Mouse (Mus musculus): ENCODE results near the gene Cysrt1. TPM values are rescaled to one million over a fixed set of nuclear protein-coding genes. Genes with fewer than 3 reads are reported as not detected.
A peak's percentile ranks its signal among the peaks of the same experiment; 100 is the strongest.

Cysrt1 gene
- not detected for polyA plus RNA-seq (2017; shearing (Covaris generic))

DNA sequence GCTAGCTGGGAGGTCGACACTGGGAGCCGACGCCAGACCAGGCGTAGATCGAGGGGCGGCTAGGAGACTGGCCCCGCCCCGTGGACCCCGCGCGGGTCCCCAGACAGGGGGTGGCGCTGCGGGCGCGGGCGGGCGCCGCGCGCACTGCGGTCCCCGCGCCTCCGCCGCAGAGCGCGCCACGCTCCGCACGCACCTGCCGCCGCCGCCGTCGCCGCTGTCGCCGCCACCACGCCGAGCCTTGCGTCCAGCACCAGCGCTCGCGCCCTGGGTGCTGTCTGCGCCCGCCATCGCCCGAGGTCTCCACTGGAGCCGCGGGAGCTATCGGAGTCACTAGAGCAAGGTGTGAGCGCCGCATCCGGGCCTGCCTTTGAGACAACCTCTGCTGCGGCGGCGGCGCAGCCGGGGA is at the start of gene Cysrt1, which contains the start of gene Rnf208:
TSS of gene Cysrt1 (minus strand) at position 352 of the 406 bp plus-strand sequence.
TSS of gene Rnf208 (plus strand) at position 155 of the 406 bp plus-strand sequence.
- peak; percentile 67 for ATAC-seq

DNA sequence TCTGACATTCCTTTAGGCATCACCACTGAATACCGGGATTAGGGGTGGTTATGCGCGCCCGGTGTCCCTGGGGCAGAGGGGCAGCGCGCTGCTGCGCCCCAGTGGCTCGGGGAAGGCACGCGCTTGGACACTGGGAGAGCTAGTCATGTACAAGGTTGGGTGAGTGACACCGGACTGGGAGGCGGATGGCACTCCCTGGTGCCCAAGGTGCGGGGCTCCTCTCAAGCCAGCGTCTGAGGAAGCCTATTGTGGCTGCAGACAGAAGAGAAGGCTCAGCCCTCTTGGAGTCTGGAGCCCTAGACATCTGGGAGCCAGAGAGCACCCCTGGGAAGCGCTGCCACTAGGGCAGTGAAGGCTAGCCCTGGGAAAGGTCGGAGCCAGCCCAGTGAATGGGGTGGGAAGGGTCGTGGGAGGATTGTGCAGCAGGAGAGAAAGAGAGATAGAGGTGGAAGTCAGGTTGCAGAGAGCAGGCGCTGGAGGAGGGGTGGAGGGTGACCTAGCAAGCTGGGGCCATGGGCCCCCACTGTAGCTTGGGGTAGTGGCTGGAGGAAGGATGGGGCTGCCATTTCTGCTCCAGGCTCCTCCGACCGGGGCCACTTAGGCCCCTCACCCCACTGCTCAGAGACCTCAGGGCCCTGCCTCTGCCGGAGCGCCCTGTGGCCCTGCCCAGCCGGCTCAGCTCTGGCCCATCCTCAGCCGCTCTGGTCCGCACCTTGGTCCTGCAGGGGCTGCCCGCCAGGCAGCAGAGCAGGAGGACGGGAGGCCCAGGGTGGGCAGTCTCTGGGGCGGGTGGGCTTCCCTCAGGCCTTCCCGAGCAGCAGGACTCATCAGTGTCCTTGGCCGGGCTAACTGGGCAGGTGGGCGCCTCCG is 49.2 kb upstream of the Cysrt1 start:
- no peak for ATAC-seq

DNA sequence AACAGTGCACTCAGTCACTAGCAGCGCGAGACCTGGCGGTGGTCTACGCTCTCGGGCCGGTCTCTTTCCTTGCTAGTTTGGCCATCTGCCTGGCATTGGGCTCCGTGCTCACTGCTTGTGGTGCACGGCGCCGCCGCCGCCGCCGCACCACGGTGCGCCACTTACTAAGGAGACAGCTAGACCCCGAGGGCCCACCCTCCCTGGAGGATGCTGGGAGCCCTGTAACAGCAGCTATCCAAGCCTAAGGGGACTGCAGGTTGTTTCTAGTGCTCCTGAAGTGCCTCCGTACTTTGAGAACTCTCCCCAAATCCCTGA is 48.5 kb upstream of the Cysrt1 start:
- no peak for ATAC-seq

DNA sequence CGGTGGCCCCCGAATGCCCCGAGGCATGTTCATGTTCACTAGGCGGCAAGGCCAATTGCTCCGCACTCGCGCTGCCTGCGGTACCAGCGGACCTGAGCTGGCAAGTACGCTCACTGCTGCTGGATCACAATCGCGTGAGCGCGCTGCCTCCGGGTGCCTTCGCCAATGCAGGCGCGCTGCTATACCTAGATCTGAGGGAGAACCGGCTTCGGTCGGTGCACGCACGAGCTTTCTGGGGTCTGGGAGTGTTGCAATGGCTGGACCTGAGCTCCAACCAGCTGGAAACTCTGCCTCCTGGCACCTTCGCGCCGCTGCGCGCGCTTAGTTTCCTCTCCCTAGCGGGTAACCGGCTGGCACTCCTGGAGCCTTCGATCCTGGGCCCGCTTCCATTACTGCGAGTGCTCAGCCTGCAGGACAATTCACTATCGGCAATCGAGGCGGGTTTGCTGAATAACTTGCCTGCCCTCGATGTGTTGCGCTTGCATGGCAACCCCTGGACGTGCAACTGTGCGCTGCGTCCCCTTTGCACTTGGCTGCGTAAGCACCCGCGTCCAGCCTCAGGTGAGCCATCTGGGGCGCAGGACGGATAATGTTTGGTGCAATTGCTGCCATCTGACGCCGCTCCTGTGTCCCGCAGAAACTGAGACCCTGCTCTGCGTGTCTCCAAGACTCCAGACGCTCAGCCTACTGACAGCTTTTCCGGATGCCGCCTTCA is 48.0 kb upstream of the Cysrt1 start:
- no peak for ATAC-seq

DNA sequence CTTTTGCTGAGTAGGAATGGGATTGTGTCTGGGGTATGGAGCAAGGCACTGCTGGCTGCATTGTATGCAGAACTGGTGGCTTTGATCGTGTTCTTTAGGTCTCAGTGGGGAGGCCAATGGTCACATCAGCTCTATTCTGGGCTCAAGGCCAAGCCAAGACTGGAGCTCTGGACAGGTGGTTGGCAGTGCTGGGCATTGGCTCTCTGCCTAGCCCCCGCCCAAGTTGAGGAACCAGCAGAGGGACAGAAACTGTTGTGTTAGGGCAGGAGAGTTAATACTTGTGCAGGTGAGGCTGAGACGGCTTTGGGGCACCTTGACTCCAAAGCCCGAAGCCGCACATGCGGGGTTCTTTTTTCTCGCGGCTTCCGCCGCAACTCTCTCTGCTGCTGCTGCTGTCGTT is 47.4 kb upstream of the Cysrt1 start, which contains the start of gene Lrrc26:
TSS of gene Lrrc26 (plus strand) at position 265 of the 400 bp plus-strand sequence.
- ATAC-seq, result no peak

DNA sequence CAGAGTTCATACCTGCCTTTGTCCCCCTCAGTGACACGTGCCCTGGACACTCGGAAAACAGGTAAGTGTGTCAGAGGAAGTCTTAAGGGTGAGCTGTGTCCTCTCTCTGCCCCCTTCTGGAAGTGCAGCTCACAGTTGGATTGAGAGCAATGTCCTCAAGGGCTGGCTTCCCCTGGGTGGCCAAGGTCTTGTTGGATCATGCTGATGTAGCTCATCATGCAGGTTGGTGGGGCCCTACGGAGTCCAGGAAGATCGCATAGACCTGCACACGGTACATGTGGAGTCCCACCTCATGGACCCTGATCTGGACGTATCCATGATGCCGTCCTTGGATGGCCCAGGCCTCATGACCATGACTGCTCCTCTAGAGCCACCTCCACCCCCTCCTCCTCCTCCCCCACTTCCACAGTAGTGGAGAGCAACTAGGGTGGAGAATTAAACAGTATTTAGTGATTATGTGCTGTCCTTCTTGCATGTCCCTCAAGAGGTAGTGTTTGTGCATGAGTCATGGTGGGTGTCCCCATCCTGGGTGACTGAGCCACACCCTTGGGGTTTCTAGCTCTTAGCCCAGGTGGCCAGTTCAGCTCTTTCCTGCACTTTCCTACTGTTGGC is 46.6 kb upstream of the Cysrt1 start:
- no peak for ATAC-seq

DNA sequence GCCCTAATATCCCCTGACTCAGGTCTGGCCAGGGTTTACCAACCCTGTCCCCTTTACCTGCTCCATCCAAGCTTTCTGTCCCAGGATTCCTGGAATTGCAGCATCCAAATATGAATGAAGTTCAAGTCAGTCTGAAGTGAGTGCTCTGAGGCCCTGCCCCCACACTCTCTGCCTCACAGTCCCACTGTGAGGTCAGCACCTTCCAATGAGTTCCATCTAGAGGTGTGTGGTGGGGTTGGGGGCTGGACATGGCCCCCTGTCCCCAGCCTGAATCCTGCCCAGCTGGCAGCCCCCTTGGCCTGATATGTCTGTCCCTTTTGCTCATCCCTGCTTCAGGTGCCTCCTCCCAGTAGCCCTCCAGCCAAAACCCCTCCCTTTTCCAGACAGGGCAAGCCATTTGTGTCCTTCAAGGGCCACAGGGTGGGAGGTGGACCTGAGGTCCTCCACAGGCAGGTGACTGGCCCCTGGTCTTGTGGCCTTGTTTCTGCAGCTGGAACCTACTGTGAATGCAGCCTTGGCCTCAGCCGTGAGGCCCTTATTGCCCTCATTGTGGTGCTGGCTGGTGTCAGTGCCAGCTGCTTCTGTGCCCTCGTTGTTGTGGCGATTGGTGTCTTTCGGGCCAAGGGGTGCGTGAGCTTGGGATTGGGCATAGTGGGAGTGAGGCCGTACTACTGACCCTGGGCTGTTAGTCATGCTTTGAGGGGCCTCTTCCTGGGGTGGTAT is 45.8 kb upstream of the Cysrt1 start, which contains the start of gene Tmem210:
TSS of gene Tmem210 (plus strand) at position 219 of the 723 bp plus-strand sequence.
- no peak for ATAC-seq

DNA sequence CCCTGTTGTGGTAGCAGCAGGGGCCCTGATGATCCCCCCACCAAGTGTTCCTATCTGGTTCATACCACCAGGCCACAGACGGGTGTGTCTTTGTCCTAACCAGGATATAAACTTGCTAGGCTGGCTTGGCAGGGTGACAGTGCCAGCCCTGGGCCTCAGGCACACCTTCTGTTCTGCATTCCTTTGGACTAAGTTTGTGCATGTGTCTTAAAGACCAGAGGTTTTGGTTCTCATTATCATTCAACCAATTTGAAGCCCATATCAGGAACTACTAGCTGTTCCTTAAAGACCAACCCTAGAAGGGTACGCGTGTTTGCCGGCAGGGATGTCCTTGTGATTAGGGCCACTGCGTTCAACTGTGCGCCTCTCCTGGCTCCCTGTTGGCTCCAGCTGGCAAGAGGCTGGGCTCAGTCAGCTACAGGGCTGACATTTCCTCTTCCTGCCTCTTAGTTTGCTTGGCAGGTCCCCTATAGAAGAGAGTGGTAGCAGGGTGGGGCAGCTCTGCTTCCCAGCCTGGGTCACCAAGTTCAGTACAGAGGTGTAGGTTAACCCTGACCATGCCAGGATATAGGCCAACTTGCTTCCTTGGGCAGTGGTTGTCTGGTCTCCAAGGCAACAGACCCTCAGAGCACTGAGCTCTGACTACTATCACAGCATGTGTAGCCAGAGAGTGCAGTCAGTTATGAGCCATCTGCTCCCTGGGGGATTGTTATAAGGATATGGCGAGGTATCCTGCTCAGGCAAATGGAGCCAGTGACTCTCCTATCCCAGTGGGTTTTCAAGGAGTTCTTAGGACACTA is 44.8 kb upstream of the Cysrt1 start:
- no peak for ATAC-seq

DNA sequence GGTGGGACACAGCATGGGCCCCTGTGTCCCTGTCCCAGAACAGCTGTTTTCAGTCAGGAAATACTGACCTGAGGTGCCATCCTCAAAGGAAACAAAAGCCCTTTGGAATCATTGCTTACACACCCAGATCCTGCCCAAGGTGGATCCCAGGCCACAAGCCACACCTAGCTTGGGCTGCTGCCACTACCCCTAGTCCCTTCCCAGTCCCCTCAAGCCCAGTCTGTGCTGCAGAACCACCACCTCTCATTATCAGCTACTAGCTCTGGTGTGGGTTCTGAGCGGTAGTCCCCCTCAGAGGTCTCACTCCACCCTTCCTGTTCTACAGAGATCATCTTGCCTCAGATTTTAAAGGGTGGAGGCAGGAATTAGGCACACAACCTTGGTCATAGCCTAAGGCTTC is 44.1 kb upstream of the Cysrt1 start:
- ATAC-seq, result no peak

DNA sequence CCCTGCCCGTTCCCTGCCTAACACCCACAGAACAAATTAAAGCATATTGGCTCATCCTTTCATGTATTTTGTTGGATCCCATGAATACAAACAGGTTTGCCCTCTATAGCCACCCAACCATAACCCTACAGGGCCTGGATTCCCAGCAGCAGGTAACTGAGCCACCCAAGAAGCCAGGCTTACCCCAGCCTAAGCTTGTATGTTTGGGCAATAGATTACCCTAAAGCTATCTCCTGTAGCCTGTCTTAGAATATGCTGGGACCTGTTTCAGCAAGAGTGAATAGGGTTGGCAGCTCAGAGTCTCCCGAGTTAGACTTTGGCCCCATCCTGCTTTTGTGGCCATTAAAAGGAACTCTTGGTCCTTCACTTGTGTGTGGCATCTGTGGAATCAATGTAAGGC is 43.3 kb upstream of the Cysrt1 start:
- no peak for ATAC-seq

DNA sequence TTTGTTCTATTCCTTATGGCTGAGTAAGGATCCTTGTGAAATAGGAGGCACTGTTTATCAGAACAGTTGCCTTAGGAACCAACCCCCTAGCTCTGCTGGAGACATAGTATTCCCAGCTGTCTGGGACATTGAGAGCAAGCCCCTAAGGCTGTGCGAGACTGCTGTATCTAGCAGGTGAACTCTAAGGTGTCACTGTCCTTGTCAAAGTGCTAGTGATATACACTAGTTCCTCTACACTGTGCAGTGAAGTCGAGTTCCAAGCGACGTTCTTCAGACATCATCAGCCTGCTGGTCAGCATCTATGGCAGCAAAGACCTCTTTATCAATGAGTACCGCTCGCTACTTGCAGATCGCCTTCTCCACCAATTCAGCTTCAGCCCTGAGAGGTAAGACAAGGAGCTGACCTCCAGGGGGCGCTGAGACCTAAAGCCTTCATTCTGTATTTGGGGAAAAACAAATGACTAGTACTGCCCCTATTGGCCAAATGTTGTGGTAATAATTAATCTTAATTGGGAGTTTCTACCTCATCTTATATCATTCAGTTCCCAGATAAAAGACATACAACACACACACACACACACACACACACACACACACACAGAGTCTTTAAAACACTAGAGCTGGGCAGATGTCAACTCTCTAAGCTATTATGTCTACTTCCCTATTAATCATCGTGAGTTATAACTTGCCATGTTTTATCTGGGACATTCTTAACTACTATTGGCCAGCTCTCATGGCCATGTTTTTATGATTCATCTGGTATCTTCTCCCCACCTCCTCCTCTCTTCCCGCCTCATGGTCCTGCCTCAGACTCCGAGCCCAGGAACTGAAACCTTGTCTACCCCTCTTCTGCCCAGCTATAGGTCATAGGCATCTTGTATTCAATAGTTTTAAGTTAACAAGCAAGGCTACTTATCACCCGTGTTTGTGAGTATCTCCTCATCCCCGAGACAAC is 37.0 kb upstream of the Cysrt1 start:
- no peak for ATAC-seq

DNA sequence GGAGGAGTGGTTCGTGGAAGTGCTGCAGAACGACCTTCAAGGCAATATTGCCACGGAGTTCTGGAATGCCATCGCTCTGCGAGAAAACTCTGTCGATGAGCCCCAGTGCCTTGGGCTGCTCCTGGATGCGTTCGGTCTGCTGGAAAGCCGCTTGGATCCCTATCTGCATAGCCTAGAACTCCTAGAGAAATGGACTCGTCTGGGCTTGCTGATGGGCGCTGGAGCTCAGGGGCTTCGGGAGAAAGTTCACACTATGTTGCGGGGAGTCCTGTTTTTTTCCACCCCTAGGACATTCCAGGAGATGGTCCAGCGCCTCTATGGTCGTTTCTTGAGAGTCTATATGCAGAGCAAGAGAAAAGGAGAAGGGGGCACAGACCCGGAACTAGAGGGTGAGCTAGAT is 30.8 kb upstream of the Cysrt1 start:
- no peak for ATAC-seq

DNA sequence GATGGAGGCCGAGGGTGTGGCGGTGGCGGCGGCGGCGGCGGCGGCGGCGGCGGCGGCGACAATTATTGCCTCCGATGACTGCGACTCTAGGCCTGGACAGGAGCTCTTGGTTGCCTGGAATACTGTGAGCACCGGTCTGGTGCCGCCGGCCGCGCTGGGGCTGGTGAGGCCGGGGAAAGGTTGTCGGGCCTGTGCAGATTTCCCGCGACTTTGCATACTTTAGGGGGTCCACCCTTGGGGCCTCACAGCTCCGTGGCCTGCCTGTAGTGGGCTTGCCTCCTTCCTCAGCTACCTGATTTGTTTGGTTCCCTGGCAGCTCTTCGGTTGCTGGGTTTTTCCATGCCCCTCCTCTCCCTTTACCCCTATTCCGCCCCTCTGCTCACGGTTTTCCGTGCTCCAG is 30.3 kb upstream of the Cysrt1 start:
- ATAC-seq, result no peak

DNA sequence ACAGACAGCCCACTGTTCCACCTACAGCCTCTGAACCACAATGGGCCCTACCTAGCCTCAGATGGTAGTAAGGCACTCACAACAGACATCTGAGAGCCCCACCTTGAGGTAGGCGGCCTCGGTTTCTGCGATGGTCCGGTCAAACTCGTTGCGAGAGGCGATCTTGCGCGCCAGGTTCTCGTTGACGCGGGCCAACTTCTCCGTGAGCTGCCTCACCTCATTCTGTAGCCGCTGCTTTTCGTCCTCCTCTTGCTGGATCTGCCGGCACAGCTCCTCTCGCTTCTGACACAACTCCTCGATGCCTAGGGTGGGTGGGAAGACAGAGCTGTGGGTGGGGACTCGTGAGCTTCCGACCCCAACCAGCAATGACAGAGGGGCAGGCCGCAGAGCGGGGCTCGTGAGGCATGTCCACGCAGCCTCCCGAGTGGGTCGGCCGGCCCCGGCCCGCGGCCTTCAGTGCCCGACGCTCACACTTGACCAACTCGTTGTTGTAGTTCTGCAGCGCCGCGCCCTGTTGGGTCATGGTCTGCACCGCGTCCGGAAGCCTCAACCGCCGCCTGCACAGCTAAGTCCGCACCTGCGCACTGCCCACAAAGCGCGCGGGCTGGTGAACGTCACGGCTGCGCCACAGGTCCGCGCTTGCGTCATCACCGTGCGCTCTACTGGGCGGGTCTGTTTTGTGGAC is 29.7 kb upstream of the Cysrt1 start, which contains the start of the genes Ssna1 and Anapc2:
TSS of gene Ssna1 (minus strand) at position 612 of the 685 bp plus-strand sequence.
TSS of gene Anapc2 (plus strand) at position 652 of the 685 bp plus-strand sequence.
- ATAC-seq, result peak; percentile 92

DNA sequence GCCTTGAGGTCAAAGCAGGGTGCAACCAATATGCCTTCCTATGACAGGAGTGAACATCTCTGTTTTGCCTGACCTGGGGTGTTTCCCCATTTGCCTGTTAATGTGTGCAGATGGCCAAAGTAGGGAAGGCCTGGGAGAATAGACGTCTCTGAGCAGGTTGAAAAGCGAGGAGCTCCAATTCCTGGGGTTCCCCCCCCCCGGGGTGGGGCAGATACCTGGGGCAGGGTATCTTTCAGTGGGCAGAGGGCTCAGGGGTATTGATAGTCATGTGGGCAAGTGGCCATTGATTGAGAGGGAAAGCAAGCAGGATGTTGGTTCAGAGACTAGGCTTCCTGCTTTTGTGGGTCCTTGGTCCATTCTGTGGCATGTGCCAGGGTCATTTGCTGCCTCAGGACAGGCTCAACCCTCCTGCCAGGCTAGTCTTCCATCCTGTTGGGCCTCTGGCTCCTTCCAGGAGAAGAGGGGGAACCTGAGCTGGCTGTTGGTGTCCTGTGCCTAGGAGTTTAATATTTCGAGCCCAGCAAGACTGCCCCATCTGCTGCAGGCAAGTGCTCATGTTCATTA is 25.6 kb upstream of the Cysrt1 start:
- no peak for ATAC-seq

DNA sequence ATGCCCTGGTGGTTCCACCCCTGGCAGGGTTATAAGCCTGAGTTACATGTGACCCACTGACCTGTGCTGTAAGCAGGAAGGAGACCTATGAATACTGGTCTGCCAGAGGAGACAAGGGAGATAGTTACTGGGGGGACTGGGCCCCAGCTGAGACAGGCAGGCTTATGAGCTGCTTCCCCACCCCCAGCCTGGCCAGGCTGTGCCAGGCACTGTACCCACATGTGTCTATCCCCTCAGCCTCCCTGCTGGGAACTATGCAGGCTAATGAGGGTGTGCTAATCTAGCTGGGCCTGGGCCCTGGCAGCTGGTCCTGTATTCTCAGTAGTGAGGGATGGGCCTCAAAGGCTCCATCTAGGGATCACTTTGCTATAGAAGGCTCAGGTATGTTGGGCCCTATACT is 25.0 kb upstream of the Cysrt1 start:
- no peak for ATAC-seq

DNA sequence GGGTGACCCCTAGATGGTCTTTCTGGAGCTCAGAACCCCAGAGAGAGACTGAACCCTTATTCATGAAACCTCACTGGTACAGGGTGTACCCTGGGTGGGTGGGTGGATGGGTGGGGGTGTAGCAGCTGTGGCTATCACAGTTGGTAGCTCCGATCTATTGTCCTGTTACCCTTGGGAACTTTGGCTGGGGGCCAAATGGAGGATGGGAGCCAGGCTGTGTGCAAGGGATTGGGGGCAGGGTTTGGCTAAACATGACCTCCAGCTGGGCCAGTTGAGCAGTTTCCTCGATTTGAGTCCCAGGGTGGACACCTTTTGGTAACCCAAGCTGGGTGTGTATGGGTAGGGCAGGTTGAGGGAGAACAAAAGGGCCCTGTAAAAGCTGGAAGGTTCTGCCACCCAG is 24.5 kb upstream of the Cysrt1 start:
- ATAC-seq, result no peak

DNA sequence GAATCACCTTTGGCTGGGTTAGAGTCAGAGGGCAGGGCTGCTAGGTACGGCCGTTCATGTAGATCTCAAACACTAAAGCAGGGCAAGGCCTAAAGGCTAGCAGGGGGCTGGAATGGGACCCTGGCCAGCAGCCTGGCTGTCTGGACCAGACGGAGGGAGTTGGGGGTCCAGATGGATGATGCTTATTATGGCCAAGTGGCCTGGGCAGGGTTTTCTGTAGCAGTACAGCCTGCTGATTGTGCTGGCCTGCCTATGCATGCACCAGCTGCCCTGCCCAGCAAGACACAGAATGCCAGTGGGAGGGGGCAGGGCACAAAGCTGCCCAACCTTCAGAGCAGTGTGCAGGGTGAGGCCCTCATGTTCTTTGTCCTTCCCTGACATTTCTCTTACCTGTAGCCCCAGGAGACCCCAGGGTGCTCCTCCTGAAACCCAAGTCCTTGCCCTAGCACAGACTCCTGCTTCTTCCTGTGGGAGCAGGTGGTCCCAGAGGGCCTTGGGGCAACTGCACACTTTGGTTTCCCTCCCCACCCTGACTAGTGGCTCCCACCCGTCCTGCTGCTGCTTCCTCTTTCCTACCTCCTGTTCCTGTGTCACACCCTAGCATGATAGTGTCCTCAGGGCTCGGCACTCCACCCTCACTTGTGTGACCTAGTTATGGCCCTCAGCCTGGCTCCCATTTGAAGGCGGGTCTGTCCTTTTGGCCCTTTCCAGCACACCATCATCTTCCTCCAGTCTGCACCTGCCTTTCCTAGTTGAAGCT is 23.8 kb upstream of the Cysrt1 start:
- ATAC-seq, result no peak

DNA sequence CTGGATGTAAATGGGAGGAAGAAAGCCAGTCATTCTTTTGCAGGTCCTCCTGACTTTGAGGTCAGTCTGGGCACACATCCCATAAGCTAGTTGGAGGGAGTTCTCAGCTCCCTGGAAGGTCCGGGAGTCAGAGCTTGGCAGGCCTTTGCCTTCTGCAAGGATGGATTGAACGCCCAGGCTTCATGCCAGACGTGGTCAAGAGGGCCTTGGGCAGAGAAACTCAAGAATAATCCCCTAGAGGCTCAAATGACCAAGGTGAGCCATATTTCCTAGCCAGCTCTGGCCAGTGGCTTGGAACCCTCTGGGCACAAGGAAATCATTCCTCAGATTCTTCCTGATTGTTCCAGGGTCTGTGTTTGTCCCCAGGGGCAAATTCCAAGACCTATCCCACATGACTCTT is 22.6 kb upstream of the Cysrt1 start:
- no peak for ATAC-seq
